Mouse (Mus musculus) cerebellum, adult 2 months (tissue): ENCODE measurements at regions not wholly inside any gene's neighbourhood (a gene's known extent, or its start where the extent isn't known, plus 50 kb on each side); places are given as distances from the start of the nearest gene placed in this dataset.

Source experiments
- DNase-seq, 2 experiments: peaks; one replicate each; pipeline ENCODE4 v3.0.0; 2021
- H3K27ac ChIP-seq: fragments of 200-500 bp; 2 replicates; pipeline ENCODE4 v1.5.1; 2012; ENCODE audit warnings: low read length, control low read depth, inconsistent platforms; ENCODE audit not compliant: insufficient read depth
- H3K27me3 ChIP-seq: fragments of 200-500 bp; 2 replicates; pipeline ENCODE4 v1.6.1; 2012; ENCODE audit warnings: inconsistent platforms, mild to moderate bottlenecking, low read length, moderate library complexity; ENCODE audit not compliant: control insufficient read depth, insufficient read depth
- H3K4me1 ChIP-seq: fragments of 200-500 bp; 2 replicates; pipeline ENCODE4 v1.6.1; 2011; ENCODE audit warnings: low read length; ENCODE audit not compliant: control insufficient read depth, insufficient read depth
- H3K4me3 ChIP-seq: fragments of 200-500 bp; replicated peaks from 2 replicates; pipeline ENCODE3; 2011; ENCODE audit warnings: mild to moderate bottlenecking, low read depth, low read length, control low read depth; ENCODE audit not compliant: insufficient read depth
- CTCF ChIP-seq: fragments of 200-500 bp; IDR thresholded peaks from 2 replicates; pipeline ENCODE4 v1.5.1; 2011; ENCODE audit warnings: low read depth, mild to moderate bottlenecking, control low read depth, low read length, moderate library complexity, borderline replicate concordance; ENCODE audit not compliant: insufficient read depth
- POLR2A ChIP-seq: fragments of 200-500 bp; IDR thresholded peaks from 2 replicates; pipeline ENCODE4 v1.6.1; 2011; ENCODE audit warnings: low read length, control low read depth, borderline replicate concordance; ENCODE audit not compliant: insufficient read depth
- WGBS: fragments of 180-500 bp; shearing (Covaris S2); methylation state at CpG from one replicate; pipeline ENCODE4 v1.1.7; 2018; 5-methylcytosine and 5-hydroxymethylcytosine counted together

GRCm38 (mm10) chr2:167752805-167753556 is 63.4 kb upstream of the Tmem189 start:
- H3K4me1 ChIP-seq = peaks cover 5% of the 10 kb centered on the region
- 15% methylated on average over 12 of the region's 12 CpGs for WGBS
- no peaks in the 10 kb centered on the region for H3K27me3 ChIP-seq
- no peak overlapping the region for H3K27ac ChIP-seq
- TF ChIP-seq POLR2A (no peak), CTCF (no peak)
- H3K4me3 ChIP-seq = no peak overlapping the region
- peak; percentile 29 to 42 for DNase-seq

GRCm38 (mm10) chr2:167751585-167751984 is 62.0 kb upstream of the Tmem189 start:
- no peak for TF ChIP-seq POLR2A
- no peak for TF ChIP-seq CTCF
- no peaks in the 10 kb centered on the region for H3K27me3 ChIP-seq
- WGBS = 72% methylated on average over 2 of the region's 2 CpGs

GRCm38 (mm10) chr2:167748297-167748696 is 58.7 kb upstream of the Tmem189 start:
- Histone ChIP-seq H3K27ac (no peak overlapping the region), H3K4me3 (no peak overlapping the region), H3K4me1 (peaks cover 5% of the 10 kb centered on the region), H3K27me3 (no peaks in the 10 kb centered on the region)
- no peak for DNase-seq
- 92% methylated on average over 6 of the region's 6 CpGs for WGBS
- no peak for TF ChIP-seq CTCF
- TF ChIP-seq POLR2A = no peak

More at GRCm38 (mm10) chr2:167751585-167751984, 62.0 kb upstream of the Tmem189 start:
- DNase-seq = no peak
- Histone ChIP-seq H3K27ac (no peak overlapping the region), H3K4me3 (no peak overlapping the region), H3K4me1 (peaks cover 5% of the 10 kb centered on the region)

GRCm38 (mm10) chr2:167747164-167747843 is 57.7 kb upstream of the Tmem189 start:
- H3K4me1 ChIP-seq = no peaks in the 10 kb centered on the region
- no peak overlapping the region for H3K4me3 ChIP-seq
- TF ChIP-seq CTCF (no peak), POLR2A (no peak)
- 61% methylated on average over 13 of the region's 13 CpGs for WGBS
- DNase-seq = no peak
- no peak overlapping the region for H3K27ac ChIP-seq
- no peaks in the 10 kb centered on the region for H3K27me3 ChIP-seq

GRCm38 (mm10) chr2:167746344-167746743 is 56.7 kb upstream of the Tmem189 start:
- H3K4me1 ChIP-seq = no peaks in the 10 kb centered on the region
- no peaks in the 10 kb centered on the region for H3K27me3 ChIP-seq
- DNase-seq = no peak
- H3K27ac ChIP-seq = no peak overlapping the region
- TF ChIP-seq POLR2A (no peak), CTCF (no peak)
- WGBS = 92% methylated on average over 4 of the region's 4 CpGs
- no peak overlapping the region for H3K4me3 ChIP-seq

- H3K27me3 ChIP-seq = no peaks in the 10 kb centered on the region
- H3K27ac ChIP-seq = no peak overlapping the region
- no peaks in the 10 kb centered on the region for H3K4me1 ChIP-seq
- 36% methylated on average over 6 of the region's 6 CpGs for WGBS
- no peak overlapping the region for H3K4me3 ChIP-seq
- no peak for TF ChIP-seq CTCF
- no peak for TF ChIP-seq POLR2A
- DNase-seq = no peak
Observed at GRCm38 (mm10) chr2:167745409-167745808, 55.8 kb upstream of the Tmem189 start.

GRCm38 (mm10) chr2:167744080-167744479 is 54.5 kb upstream of the Tmem189 start:
- WGBS = 39% methylated on average over 1 of the region's 1 CpGs
- Histone ChIP-seq H3K4me1 (no peaks in the 10 kb centered on the region), H3K4me3 (no peak overlapping the region), H3K27ac (no peak overlapping the region), H3K27me3 (no peaks in the 10 kb centered on the region)
- no peak for DNase-seq
- TF ChIP-seq POLR2A (no peak), CTCF (no peak)

GRCm38 (mm10) chr2:167742479-167742878 is 52.9 kb upstream of the Tmem189 start:
- TF ChIP-seq POLR2A (no peak), CTCF (no peak)
- Histone ChIP-seq H3K27me3 (no peaks in the 10 kb centered on the region), H3K4me1 (no peaks in the 10 kb centered on the region), H3K27ac (no peak overlapping the region), H3K4me3 (no peak overlapping the region)
- whole genome bisulfite sequencing = 59% methylated on average over 6 of the region's 6 CpGs
- no peak for DNase-seq
